Mouse (Mus musculus) left cerebral cortex, adult 11 months (tissue): ENCODE results near the gene Hscb.

Experiments
- DNase-seq: peaks from one replicate; pipeline ENCODE4 v3.0.0; 2022; ENCODE audit warnings: low spot score

Gene Hscb

GRCm38 (mm10) chr5:110831036-110831720 is 8.4 kb downstream of the Hscb start:
- DNase-seq, result no peak

- no peak for DNase-seq
Measured at GRCm38 (mm10) chr5:110827576-110827975, 12.0 kb downstream of the Hscb start.

- no peak for DNase-seq
Measured at GRCm38 (mm10) chr5:110826781-110827495, 12.6 kb downstream of the Hscb start.

GRCm38 (mm10) chr5:110824421-110824820 is 15.2 kb downstream of the Hscb start:
- DNase-seq, result no peak

- DNase-seq, result peak; percentile 99
Measured at GRCm38 (mm10) chr5:110809667-110810325, 29.8 kb downstream of the Hscb start, which contains the start of gene Ulk1. TSS of gene Ulk1 (minus strand) at chr5:110810097.

- no peak for DNase-seq
Measured at GRCm38 (mm10) chr5:110808821-110809666, 30.5 kb downstream of the Hscb start.

- peak; percentile 68 for DNase-seq
Measured at GRCm38 (mm10) chr5:110808061-110808631, 31.4 kb downstream of the Hscb start.

GRCm38 (mm10) chr5:110807453-110807852 is 32.1 kb downstream of the Hscb start:
- DNase-seq, result no peak

- DNase-seq, result no peak
Measured at GRCm38 (mm10) chr5:110806676-110807075, 32.9 kb downstream of the Hscb start.

GRCm38 (mm10) chr5:110806154-110806553 is 33.4 kb downstream of the Hscb start:
- DNase-seq, result no peak

GRCm38 (mm10) chr5:110804012-110804743 is 35.4 kb downstream of the Hscb start:
- no peak for DNase-seq

- no peak for DNase-seq
Measured at GRCm38 (mm10) chr5:110802809-110803208, 36.8 kb downstream of the Hscb start.

GRCm38 (mm10) chr5:110802186-110802585 is 37.4 kb downstream of the Hscb start:
- no peak for DNase-seq

GRCm38 (mm10) chr5:110801036-110801624 is 38.4 kb downstream of the Hscb start:
- DNase-seq, result no peak

- DNase-seq, result no peak
Measured at GRCm38 (mm10) chr5:110797696-110798095, 41.9 kb downstream of the Hscb start.

GRCm38 (mm10) chr5:110794363-110794762 is 45.2 kb downstream of the Hscb start:
- no peak for DNase-seq

GRCm38 (mm10) chr5:110788684-110789083 is 50.9 kb downstream of the Hscb start:
- DNase-seq, result no peak

- DNase-seq, result no peak
Measured at GRCm38 (mm10) chr5:110786081-110786835, 53.3 kb downstream of the Hscb start.

GRCm38 (mm10) chr5:110783150-110783549 is 56.4 kb downstream of the Hscb start:
- DNase-seq, result no peak
